Mouse (Mus musculus) neural tube, embryonic 12.5 days (tissue): ENCODE data around the gene Pex3. TPM values are rescaled to one million over a fixed set of nuclear protein-coding genes. Genes with fewer than 3 reads are reported as not detected.

Experiments
- polyA plus RNA-seq: library from polyadenylated mRNA; unstranded; fragments of >200 nt; fragmentation: Nextera tagmentation; extraction: Ambion mirVana; gene quantifications from 2 replicates; pipeline ENCODE4 v1.2.1, GENCODE M21; 2016

Pex3 gene
- polyA plus RNA-seq, 1 experiment from 2014 or later = 27.4 TPM

Other genes with a start within 250 kb of the Pex3 start
- gene Phactr2, start 78.7 kb downstream of the Pex3 start, polyA plus RNA-seq = 12.3 and 13.2 TPM in 2 replicates
- gene Fuca2, start 53.6 kb downstream of the Pex3 start, polyA plus RNA-seq = 25.1 and 27.7 TPM in 2 replicates
- gene Adat2, start 248 bp downstream of the Pex3 start, polyA plus RNA-seq = 3.2 and 3.5 TPM in 2 replicates